Mouse (Mus musculus): ENCODE data around the gene Zfp462. TPM values are rescaled to one million over a fixed set of nuclear protein-coding genes. Genes with fewer than 3 reads are reported as not detected.
"Not testable (repeated sequence)": the region's sequence is repeated elsewhere in the genome, so short reads cannot be mapped to it uniquely, and the experiment has no call there.

Gene Zfp462
- total RNA-seq, 2 experiments from 2014 or later = 21.0 to 25.6 TPM

DNA sequence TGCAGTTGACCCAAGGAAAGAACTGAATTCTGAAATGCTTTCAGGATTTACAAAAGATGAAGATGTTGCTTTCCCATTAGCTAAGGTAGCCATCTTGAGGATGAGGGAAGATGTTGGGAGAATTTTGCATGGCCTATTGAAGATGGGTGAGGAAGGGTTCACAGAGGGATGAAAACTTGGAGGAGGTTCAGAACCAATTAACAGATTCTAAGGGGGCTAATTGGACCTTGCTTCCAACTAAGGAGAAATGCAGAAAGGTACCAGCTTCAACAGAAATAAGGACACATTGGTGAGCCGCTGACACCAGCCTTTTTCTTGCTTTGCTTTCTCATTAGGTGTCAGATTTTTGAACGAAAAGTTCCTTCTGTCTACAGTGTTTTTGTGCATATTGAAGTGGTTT lies 6.0 kb downstream of the Zfp462 start:
- DNase-seq = no peak

DNA sequence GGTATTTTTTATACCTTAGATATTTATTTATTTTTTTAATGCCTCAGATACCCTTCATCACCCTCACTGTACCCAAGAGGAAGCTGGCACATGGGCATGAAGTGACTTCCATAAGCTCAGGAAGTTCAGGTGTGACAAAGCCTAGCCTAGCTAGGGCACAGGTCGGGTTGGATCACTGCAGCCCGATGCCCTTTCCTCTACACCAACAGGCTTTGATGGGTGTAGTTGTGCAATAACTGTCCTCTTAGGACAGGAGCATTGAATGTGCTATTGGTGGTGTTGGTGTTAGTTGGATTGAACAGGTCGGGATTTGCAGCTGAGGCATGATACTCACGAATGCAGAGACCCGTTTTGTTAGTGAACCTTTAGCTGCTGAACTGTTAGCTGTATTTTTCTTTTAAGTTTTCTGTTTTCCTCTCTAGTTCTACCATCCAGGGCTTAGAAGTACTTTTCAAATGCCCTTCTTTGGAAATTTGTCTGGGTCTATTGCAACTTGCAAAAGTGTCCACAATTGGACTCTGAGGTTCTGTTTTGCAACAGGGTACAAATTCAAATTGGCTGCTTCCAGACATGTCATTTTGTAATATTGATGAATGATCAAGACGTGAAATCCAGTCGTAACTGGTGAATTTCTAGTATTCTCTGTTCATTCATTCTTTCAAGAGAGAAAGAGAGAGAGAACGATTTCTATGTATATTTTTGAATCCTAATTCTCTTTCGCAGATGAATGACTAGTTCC lies 9.0 kb downstream of the Zfp462 start:
- no peak for DNase-seq

DNA sequence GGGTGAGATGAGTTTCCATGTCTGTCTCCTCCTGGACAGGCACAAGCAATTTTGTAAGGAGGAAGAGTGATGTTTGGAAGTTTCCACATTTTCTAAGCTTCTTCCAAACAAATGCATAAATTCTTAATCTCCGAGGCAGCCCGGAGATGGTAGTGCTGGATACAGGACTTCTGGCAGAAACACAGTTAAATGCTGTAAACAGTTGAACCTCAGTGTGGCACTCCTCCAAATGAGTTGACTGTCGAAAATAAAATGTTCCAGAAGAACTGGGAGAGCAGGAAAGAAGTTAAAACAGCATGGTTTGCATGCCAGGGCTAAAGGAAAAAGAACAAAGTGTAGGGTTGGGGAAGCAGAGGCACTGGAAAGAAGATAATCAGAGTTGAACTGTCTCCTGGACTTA lies 9.6 kb downstream of the Zfp462 start:
- DNase-seq = no peak

DNA sequence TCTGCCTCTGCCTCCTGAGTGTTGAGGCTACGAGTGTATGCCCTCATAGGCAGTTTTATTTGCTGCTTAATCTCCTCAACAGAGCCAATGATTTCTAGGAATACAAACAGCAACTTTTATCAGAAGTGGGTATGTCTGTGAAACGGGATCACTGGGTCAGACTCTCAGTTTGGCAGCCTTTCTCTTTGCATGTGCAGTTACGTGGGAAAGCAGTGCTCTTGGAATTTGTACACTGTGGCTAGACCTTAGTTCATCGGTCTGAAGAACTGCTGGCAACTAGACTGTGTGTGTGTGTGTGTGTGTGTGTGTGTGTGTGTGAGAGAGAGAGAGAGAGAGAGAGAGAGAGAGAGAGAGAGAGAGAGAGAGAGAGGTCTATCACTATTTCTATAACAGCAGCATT lies 15.9 kb downstream of the Zfp462 start:
- DNase-seq = no peak

DNA sequence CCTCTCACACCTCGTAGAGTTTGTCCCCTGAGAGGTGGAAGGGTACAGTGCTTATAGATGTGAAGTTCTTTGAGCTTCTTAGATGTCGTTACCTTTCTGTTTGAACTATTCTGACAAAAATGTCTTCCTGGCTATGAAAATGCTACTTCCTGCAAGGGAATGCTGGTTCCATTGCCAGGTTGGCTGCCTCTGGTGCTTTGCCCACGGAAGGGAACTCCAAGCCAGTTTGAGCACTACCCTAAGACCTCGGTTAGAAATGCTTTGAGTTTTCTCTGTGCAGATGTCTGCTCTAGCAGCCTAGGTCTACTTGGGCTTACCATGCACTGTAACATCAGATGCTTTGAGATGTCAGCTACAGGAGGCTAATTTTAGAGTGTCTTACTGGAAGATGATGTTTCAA lies 17.3 kb downstream of the Zfp462 start:
- no peak for DNase-seq

DNA sequence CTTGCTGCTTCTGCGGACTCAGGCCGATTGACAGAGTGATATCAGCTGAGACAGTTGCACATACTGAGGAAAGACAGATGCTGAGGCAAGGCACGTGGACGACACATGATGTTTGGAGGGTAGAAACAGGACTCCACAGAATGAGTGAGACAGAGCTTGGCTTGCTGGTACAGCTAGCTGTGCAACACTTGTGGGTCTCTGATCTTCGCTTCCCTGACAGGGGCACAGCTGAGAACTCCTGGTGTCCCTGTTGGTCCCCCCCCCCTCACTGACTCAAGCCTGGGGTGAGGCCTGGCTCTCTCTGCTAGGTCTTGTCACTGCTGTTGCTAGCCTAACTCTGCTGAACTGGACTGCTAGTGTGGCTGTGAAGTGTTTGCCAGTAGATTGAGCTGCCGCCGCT lies 18.7 kb downstream of the Zfp462 start:
- DNase-seq = no peak

DNA sequence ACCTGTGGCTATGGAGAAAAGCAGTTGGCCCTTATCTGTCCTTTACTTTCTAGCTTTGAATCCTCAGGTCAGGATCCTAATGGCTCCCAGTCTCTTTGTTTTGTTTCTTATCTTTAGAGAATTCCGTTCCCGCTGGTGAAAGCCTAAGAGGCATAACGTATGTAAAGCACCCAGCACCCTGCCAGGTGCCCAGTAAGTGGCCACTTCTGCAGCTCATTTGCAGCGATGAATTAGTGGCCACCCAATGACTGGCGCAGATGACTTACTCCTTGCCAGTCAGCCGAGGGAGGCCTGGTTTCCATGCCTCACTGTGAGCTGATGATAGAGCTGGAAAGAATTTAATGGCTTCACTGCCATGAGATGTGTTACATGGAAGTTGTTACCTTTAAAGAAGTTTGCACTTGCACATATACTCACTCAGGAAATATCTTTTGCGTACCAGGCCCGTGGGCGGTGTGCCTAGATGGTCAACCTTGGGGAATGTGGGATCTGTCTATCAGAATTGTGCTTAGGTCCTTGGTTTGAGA lies 20.4 kb downstream of the Zfp462 start:
- no peak for DNase-seq

DNA sequence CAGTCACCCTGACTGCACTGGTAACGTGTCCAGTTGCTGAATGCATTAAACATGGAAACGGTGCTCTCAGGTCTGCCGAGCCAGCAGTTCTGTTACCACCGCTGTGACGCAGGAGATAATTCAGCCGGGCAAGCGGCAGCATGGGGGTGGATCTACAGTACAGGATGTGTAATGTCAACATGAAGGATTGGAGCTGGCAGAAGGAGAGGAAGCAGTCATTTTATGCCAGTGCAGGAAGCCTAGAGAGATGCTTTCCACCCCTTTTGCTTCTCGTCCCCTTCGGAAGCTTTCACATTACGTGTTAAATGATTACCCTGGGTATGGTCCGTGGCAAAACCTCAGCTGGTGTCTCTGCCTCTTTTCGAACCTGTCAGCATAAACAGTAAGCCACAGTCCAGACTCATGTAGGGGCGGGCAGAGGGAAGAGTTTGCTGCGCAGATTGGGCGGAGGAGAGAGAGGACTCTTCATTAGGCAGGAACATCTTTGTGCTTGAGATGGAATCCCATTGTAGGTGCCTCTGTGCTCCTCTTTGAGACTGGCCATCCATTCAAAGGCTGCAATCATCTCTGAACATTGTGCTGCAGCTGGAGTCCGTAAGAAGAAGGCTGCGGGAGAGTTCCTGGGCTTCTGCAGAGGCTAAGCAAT lies 21.4 kb downstream of the Zfp462 start:
- peak; percentile 66 for DNase-seq

DNA sequence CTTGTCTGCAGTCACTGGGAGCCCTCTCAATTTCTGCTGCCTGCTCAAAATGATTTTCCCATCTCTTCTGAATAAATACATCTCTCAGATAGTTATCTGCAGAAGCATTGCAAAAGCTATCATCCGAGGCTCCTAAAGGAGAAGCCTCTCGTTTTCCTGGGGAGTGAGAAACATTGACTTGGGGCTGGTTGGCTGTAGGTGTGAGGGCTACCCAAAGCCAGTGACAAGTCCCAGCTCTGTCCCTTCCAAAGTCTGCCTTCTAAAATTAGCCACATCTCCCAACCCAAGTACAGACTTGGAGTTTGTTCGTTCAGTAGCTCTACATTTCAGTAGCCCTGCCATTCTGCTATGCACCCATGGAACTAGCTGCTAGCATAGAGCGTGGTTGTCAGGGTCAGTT lies 22.3 kb downstream of the Zfp462 start:
- no peak for DNase-seq

DNA sequence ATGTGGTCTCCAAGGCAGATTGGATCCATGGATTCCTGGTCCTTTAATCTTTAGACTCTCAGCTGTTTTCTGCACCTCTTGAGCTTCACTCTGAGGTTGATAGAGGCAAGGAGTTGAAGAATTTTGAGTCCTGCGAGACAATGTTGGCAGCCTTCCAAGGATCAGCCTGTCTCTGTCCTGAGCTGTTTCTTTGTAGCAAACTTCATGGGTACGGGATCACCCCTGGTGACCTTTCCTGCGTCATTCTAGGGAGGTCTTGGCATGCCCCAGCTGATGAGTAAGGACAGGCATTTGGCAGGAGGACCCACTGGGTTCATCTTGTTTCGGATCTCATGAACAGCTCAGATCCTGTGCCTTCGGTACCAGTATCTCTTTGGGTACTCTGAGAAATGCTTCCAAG lies 22.9 kb downstream of the Zfp462 start:
- DNase-seq = peak; percentile 47

DNA sequence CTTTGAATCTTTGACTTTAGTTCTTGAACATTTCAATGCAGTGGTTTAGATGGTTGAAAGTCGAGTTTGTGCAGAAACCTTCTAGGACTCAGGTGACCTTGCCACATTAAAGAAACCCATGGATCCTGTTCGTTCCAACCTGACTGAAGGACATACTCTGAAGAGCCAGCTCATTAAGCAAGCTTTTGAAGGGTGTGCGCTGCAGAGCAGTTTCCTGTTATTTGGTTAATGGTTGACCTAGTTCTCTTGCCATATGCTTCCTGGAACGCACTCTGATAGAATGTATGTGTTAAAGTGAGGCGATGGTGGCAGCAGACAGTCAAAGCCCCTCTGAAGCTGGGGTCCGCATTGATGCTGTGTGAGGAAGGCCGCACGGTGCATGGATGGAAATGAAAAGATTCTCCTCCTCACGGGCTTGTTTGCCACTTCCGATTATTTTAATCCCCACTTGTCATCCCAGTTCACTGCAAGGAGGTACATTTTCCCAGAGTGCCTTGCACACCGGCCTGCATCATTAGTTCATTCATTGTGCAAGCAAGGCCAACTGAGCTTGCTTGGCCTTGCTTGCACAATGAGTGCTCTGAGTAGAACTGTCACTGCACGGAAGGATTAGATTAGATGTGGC lies 24.9 kb downstream of the Zfp462 start:
- no peak for DNase-seq

DNA sequence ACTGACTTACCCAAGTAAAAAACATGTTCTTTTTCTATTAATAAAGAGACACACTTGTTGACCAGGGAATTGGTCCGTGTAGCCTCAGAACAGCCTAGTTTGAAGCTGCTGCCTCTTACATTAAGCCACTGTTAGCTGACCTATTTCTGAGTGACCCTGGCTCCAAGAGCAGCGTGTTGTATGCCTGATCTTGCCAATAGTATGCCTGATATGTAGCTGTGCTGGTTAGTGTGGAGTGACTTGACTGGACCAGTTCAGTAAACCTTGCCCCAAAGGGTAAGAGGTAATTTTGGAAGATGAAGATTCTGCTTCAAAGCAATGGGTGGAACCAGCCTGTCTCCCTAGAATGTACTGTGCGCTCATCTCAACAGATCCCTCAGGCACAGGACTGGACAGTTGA lies 26.5 kb downstream of the Zfp462 start:
- no peak for DNase-seq

DNA sequence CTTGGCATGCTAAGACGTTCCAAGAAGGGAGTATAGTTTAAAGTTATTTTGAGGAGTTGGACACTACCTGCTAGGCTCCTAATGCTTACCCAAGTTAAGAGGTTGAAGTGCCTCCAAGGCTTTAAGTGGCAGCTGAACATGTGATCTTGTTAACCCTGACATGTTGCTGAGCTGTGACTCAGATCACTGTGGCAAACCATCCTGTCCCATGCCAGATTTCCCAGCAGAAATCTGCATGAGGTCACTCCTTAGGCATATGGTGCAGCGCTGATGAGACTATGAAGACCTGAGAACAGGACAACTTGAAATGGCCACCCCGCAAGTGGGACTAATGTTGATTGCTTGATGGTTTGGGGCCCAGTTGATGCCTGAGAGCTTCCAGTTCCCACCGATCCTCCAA lies 27.2 kb downstream of the Zfp462 start:
- no peak for DNase-seq

DNA sequence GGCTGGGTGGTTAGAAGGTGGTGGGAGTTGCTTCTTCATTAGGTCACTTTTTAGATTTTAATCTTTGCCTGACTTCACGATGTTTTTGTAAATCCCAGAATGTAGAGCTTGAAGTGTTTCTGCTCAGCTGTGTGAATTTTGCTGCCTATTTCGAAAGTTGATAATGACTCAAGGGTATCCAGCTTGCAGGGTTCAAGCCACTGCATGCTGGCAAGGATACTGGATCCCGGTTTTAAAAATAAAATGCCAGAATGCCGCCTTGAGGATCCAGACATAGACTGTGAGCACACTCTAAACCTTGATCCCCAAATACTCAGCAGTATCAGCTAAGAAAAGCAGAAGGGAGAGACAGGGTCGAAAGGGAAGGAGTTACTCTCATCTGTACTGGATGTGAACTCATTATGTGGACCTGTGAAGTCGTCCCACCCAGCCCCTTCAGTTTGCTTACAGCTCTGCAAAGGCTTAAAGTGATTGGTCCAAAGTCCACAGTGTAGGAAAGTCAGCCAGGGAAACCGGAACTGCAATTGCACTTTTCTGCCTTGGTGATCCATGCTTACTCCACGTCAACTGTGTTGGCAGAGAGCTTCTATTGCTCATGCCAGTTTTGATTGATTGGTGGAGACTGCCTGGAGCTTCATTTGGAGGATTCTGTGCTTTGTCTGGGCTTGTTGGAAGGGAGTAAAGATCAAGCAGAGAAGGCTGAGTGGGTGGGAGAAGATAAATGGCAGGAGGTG lies 28.1 kb downstream of the Zfp462 start:
- no peak for DNase-seq

DNA sequence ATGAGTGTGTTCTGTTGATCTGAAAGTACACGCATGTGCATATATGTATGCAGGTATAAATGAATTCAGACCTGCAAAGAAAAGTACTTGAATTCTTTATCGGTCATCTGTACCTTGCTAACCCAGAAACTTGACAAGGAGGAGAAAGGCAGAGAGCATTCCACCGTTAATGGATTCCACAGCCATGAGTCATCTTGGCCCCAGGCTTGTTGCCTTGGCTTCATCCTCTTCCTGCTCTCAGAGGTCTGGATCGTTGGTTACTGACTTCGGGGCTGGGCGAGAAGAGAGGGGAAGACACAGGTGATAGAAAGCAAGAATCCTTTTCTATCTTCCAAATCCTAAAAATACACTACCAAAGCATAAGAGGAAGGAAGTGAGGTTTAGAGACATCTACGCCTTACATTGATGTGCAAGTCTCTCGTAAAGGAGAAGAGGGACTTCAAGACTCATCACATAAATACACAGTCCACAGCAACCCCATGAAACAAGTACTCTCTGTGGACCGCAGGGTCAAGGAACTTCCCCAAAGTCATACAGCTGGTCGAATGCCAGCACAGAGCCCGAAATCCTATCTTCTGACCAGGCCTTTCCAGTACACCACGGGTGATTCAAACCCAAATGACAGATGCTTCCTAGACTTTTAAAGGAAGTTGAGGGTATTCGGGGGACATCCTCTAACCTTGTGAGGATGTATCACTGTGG lies 35.1 kb downstream of the Zfp462 start:
- DNase-seq = peak; percentile 75

DNA sequence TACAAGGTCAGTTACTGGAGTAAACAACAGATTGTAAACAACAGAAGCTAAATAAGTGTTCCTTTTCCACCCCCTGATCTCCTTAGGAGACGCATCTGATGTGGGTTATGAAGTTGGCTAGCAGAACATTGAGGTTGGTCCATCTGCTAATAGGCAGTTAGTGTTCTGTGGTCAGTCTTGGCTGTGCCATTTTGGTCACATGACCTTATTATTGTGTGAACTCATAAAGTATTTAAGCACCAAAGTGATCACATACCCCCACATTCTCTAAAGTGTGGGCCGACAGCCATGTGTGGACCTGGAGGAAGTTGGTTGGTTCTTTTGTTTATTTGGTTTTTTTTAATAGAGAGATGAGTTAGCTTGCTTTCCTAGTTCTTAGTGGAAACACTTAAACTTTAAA lies 39.7 kb downstream of the Zfp462 start:
- DNase-seq = no peak

DNA sequence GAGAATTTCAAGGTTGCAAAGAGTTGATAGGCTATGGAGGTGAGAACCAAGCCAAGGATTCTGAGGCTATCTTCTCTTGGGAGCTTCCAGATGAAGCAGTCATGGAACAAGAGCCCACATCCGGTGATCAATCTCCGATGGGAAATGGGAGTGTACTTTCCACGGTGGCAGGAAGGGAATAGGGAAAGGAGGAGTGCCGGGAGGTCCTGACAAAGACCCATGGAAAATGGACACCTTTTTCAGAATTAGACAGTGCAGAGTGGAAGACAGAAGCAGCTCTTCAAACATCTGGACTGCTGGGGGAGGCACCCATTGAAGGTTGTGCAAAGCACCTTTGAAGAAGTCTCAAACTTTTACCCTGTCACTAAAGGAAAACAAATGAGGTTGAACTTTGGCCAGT lies 41.8 kb downstream of the Zfp462 start:
- DNase-seq = no peak

DNA sequence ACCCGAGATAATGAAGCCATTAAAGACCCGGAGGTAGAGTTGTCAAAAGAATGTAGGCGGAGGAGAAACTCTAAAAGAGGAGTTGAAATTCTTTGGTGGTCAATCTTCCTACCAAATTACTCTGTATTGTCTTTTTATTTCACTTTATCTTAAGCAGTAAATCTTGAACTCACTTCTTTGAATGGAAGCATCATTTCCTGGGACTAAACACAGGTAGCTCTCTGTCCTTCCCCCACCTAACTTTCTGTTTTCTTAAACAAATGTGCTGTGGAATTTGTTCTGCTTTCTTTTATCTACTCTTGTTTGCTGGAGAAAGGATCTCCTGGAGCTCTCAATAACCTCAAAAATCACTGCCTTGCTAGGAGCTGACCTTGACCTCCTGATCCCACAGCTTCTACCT lies 42.4 kb downstream of the Zfp462 start:
- DNase-seq = no peak

DNA sequence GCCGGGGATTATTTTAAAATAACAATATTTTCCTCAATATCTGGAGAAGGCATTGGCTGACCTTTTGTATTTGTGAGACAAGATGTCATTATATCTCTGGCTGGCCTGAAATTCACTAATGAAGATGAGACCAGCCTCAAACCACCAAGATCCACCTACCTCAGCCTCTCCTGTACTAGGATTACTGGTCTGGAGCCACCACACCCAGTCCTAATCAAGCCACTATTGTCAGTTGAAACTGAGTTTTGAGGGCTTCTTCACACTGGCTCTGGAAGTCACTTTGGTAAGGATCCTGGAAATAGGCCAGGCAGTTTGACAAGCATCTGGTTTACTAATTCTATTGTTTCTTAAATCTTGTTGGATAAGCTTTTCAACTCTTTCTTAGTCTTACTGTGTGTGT lies 43.1 kb downstream of the Zfp462 start:
- DNase-seq = no peak

DNA sequence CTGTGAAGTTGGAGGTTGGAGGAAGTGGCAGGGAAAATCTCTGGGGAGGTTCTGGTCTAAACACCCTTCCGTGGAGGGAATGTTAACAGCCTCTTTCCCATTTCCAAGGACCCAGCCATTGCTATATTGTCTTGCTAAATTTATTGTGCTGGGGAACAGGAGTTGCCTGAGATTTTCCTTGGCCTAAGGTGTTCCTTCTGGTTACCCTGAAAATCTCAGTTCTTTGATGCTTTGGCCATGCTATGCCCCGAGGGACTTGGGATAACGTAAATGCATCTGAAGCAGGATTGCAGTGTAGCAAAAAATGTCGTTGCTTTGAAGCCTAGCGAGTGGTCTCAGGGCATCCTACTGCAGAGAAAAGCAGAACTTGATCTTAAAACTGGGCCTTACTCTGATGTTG lies 47.1 kb downstream of the Zfp462 start:
- no peak for DNase-seq

DNA sequence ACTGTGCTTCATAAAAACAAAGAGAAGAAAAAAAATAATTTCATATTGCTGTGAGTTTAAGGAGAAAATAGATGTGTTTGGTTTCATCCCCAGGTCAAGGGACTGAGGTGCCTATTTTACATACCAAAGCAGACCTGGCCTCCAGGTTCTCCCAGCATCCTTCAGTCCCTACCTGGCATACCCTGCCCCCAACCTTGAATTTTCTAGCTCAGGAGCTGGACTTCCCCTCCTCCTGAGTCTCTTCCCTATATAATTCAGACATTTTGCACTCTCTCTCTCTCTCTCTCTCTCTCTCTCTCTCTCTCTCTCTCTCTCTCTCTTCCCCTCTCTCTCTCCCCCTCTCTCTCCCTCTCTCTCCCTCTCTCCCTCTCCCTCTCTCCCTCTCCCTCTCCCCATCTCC lies 48.2 kb downstream of the Zfp462 start:
- not testable (repeated sequence) for DNase-seq

DNA sequence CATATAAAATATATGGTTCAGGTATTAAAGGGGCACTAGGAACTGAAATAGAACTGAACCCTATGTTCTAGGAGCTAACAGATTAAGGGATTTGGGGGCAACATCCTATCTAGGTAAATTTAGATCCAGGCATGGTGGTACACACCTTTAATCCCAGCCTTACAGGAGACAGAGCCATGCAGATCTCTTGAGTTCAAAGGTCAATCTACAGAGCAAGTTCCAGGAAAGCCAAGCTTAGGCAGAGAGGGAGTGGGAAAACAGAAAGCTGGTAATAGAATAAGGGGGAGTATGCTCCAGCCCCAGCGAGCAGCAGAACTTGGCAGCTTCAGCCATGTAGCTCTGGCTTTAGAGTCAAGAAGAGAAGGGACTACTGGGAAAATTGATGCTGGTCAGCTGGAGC lies 50.4 kb downstream of the Zfp462 start:
- DNase-seq = no peak

DNA sequence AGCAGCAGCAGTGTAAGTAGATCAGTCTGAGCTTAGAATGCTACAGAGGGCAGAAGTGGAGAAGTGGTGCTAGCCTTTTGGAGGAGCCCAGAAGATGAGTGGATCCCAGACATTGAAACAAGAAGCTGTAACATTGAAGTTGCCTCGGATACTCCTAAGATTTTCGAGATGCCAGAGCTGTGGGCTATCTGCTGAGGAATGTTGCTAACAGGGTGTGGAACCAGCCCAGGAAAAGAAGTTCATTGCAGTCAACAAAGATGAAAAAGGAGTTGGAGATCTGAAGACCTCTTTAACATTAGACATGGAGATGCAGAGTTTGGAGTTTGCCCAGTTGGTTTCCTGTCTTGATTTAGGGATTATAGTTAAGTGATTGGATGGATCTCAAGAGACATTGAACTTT lies 51.2 kb downstream of the Zfp462 start:
- DNase-seq = no peak
